Mouse (Mus musculus) monocyte, adult 2 months (primary cell): Measurements from ENCODE around the gene Glis2.
A peak's percentile ranks its signal among the peaks of the same experiment; 100 is the strongest.

Source experiments
- DNase-seq, 2 experiments: peaks; one replicate each; pipeline ENCODE4 v3.0.0; 2022; ENCODE audit warnings: low spot score in 2 of 2, low read depth in 1 of 2

The Glis2 gene

DNA sequence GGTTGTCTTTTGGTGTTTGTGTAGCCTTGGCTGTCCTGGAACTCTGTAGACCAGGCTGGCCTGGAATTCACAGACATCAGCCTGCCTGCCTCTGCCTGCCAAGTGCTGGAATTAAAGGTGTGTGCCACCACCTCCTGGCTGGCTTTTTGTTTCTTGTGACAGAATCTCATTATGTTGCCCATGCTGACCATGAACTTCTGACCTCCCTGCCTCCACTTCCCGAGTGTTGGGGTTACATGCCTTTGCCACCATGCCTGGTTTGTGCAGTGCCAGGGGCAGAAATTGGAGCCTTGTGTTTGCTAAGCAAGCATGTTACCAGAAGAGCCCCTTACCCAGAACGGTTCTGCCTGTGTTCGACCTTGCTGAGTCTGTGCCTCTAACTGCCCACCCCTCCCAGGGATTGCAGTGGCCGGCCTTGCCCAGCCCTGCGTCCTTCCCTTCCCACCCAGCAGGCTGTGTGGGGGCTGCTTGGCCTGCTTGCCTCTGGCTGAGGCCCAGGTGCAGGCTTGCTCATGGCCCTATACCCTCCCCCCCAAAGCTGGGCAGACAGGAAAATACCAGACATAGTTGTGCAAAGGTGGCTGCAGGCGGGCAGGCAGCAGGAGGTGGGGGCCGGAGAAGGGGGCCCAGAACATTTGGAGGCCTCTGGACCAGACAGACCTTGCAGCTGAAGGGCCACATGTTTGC is 8.4 kb downstream of the Glis2 start:
- DNase-seq = no peak

DNA sequence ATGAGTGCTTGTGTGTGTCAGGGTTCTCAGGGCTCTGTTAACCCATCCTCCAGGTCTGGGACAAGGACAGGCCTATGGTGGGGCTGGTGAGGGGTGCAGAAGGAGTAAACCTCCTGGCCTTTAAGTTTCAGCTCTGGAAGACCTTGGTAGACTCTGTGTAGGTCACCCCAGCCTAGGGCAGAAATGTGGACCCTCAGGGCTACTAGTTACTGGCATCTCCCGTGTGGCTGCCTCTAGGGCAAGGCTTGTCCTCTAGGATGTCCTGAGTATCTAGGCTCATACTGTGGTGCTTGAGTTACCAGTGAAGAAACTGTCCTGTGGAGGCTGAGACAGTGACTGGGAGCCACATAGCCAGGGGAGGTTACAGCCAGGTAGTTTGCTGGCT is 8.9 kb downstream of the Glis2 start:
- no peak for DNase-seq

DNA sequence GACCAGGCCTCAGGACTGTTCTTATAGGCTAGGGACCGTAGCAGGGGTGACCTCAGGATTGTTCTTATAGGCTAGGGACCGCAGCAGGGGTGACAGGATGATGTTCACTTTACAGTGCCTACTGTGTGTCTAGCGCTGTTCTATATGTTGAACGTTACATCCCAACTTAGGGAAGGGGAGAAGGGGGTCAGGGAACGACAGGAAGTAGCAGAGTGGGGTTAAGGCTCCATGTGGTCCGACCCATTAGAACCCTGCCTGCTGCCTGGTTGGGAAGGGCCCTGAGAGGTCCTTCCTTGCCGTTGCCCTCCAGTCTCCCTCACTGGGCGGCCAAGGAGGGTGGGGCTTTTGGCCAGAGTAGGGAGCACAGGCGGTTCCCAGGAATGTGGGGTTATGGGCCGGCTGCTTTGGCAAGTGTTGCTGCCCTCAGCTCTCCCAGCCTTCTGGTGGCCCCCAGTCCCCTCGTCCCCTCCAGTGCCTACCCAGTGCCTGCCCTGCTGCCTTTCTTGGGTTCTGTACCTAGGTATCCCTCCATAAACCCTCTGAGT is 9.9 kb downstream of the Glis2 start:
- no peak for DNase-seq

DNA sequence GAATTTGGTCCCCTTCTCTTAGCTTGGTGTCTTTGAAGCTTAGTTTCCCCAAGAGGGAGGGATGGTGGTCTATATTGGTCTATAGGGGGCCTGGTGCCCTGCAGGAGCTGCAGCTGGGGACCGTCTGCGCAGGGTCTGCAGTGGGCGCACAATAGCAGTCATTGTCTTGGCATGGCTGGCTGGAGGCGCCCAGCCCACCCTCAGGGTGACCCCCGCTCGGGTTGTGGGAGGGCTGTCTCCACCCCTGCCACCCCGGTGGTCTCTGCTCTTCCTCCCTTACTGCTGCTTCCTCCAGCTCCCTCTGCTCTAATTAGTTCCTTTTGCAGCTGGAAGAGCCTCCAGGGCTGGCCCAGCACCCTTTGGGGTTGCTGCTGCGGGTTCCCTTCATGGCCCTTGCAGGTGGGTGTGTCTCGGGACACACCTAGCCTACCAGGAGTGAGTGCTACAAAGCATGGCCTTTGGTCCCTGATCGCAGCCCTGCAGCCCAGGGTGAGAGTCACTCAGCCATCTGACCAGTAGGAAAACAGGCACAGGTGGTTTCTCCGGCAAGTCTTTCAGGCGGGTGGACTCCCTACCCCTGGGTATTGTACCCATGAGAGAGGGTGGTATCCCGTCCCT is 11.1 kb downstream of the Glis2 start:
- no peak for DNase-seq

DNA sequence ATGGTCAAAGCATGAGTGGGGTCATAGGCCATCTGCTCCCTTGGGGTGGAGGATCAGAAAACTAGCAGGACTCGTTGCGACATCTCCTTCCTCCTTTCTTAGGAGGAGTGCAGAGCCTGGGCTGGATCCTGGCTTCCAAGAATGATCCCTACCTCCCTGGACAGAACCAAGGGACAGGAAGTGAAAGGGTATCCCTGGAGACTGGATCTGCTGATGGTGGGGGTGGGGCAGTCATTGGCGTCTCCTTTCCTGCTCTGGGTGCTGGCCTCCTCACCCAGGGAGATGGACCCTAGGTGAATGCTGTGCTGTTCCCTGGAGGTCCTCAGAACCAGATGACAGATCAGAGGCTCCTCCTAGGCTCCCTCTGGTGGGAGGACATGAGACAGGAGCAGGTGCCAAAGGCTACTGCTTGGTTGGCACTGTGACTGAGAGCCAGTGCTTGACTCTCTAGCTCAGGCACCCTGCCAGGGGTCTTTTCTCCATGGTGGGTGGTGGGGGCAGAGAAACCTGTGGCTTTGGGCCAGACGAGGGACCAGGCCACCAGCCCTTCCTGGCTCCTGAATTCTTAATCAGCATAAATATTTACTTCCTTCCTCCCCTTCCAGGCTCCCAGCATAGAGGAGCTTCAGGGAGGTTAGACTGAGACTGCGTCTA is 12.0 kb downstream of the Glis2 start:
- no peak for DNase-seq

DNA sequence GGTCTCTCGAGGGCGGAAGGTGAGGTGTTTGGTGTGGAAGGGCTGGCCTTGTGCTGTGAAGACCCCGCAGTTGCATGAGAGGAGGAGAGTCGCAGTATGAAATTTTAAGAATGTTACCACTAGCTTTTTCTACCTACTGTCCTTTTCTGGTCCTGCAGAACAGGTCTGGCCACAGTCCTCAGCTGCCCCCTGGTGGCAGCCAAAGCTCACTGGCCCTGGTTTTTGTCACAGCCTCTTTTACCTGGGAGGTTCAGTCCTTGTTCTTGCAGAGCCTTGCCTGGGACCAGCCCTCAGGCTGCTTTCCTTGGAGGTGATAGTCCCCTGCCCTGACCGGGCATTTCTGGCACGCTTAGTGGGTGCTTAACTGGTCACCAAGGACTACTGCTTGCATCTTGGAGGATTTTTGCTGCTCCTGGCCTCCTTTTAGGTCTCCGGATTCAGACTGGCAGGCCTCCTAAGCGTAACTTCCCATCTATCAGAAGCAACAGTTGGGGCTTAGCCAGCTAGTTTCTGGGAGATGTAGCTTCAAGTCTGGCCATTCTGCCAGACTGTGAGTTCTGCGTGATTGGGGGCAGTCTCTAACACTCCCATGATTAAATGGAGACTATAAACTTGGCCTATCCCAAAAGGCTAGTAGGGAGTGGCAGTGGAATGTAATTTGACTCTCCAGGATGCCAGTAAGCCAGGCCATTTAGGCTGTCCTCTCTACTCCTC is 13.5 kb downstream of the Glis2 start:
- DNase-seq = peak; percentile 40 to 71

DNA sequence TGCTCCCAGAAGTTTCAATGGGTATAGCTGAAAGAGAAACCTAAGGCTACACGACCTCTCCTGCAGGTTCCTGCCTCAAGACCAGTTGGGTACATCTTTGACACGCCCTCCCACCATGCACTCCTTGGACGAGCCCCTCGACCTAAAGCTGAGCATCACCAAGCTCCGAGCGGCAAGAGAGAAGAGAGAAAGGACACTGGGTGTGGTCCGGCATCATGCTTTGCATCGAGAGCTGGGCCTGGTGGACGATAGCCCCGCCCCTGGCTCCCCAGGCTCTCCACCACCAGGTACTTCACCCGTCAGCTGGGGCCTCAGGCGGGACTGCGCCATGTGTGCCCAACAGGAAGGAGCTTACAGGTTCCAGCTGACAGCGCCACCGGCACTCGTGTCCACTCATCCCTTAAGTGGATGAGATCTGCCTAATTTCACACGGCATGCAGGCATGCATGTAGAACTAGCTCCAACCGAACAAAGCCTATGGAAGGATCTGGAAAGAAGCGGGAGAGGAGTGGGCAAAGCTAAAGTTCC is 14.1 kb downstream of the Glis2 start:
- DNase-seq = no peak

DNA sequence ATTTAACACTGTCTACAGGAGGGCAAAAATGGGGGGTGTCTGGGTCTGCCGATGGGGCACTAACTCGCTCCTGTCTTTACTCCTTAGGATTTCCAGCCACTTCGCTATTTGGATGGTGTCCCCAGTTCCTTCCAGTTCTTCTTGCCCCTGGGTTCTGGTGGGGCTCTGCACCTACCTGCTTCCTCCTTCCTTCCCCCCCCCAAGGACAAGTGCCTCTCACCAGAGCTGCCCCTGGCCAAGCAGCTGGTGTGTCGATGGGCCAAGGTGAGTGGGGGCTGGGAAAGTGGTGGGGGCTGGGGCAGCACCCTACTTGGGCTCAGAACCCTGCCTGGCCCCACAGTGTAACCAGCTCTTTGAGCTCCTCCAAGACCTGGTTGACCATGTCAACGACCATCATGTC is 16.7 kb downstream of the Glis2 start:
- no peak for DNase-seq

DNA sequence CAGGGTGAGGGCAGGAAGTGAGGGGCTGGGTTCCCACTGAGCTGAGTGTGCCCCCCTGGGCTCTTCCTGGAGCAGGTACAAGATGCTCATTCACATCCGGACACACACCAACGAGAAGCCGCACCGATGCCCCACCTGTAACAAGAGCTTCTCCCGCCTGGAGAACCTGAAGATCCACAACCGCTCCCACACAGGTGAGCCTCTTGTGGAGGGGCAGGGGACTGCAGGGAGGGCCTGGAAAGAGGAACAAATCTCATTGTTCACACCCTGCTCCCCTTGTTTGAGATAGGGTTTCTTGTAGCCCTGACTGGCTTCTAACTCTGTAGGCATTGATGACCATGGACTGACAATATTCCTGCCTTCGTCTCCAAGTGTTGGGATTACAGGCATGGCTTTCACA is 17.2 kb downstream of the Glis2 start:
- no peak for DNase-seq

DNA sequence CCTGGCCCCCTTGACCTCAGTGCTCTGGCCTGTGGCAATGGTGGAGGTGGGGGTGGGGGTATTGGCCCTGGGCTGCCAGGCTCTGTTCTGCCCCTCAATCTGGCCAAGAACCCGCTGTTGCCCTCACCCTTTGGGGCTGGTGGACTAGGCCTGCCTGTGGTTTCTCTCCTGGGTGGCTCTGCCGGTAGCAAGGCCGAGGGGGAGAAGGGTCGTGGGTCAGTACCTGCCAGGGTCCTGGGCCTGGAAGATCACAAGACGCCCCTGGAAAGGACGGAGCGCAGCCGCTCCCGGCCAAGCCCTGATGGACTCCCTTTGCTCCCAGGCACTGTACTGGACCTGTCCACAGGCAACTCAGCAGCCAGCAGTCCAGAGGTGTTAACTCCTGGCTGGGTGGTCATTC is 19.2 kb downstream of the Glis2 start:
- no peak for DNase-seq

DNA sequence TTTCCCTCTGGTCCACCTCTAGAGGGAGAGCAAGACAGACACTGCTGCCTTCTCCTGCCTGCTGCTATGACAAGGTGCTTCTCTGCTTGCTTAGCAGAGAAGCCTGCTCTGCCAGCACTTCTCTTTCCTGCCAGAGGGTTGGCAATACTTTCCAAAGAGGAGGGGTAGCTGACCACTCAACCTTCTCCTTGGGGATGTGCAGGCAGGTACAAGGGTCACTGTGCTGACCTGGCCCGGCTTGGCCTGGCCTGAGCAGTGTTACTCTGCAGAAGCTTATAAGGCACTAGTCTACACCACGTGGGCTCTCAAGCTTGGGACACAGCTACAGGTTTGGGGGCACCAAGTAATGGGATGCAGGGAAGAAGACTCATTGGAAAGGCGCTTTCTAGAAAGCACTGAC is 20.1 kb downstream of the Glis2 start:
- DNase-seq = no peak

DNA sequence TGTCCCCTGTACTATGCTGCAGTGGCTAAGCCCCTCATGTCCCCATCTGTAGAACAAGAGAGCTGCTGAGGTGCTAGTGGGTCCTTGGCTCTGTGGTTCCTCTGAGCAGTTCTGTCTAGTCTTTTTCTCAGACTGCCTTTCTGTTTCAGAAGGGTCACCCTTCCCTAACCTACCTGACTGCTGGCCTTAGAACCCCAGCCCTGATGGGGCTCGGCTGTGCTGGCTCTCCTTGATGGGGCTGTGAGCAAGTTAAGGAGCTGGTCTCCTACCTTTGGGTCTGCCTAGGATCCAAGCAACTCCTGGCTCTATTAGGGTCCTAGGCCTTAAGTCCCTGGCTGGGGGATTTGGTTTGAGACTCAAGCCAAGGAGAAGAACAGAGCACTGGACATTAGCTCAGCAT is 20.8 kb downstream of the Glis2 start:
- DNase-seq = no peak

DNA sequence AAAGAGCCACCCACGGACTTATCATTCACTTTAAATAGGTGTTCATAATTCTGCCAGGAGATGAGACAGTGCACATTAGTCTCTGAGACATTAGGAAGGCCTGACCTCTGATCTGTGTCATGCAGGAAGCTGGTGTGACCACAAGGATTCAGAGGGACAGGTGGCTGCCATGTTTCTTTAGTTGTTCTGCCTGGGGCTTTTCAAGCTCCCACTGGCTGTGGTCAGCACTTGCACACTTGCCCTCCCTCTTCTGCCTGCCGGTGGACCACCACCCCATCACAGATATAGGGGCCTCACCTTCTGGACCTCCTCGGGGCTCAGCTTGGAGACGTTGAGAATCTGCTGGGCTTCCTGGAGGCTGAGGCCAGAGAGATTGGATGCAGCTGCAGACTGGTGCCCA is 22.3 kb downstream of the Glis2 start:
- DNase-seq = no peak

DNA sequence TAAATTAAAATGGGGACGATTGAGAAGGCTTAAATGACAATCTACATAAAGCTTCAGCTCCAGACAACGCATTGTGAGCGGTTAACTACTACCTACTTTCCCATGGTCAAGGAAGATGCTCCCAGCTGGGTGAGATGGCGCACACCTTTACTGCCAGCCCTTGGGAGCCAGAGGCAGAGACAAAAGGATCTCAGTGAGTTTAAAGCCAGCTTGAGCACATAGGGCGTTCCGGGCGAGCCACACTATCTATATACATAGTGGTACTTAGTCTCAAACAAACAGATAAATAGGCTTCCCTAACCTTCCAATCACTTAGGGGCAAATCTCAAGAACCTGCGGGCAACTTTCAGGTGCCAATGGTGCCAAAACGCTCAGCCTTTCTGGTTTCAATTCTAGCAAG is 29.6 kb downstream of the Glis2 start:
- no peak for DNase-seq

DNA sequence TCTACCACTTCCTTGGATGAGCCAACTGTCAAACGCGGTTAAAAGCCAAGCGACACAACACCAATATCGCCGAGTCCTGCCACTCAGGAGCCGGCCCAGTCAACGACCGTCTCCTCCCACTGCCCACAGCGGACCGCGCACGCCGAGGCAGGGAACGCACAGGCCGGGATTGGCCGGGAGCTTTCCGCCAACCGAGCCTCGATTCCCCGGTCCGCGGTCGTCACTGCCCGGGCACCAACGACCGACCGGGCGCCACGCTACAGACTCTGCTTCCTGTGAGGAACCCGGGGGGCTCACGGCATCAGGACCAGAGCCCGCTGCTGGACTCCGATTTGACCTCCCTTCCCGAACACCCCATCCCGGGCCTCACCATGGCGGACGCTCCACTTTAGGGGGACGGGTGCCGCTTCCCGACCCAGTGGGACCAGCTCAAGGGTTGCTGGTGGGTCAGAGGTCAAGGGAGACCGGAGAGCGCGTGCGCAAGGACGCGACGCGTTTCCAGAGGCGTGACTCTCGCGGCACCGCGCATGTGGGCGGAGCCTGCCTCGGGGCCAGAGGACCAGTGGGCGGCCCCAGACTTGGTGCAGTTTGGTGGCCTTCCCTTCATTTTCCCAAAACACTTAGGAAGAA is 30.1 kb downstream of the Glis2 start, which contains the start of gene Pam16:
TSS of gene Pam16 (minus strand) at position 508 of the 630 bp plus-strand sequence.
- DNase-seq = peak; percentile 62 to 84

DNA sequence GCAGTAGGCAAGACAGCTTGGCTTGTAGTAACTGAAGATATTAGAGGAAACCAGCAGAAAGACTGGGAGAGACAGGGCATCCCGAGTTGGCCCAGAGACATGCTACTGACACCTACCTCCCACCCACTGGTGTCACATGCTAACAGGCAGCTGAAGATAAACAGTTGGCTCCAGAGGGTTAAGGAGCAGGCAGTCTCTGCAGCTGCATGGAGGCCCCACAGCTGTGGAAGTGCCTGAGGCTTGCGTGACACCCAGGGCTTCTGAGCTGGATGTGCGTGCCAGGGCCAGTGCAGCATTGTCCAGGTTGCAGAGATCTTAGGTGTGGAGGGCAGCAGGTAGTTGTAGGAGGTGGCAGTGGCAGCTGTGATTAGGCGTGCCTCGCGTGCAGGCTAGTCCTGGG is 32.6 kb downstream of the Glis2 start:
- no peak for DNase-seq

DNA sequence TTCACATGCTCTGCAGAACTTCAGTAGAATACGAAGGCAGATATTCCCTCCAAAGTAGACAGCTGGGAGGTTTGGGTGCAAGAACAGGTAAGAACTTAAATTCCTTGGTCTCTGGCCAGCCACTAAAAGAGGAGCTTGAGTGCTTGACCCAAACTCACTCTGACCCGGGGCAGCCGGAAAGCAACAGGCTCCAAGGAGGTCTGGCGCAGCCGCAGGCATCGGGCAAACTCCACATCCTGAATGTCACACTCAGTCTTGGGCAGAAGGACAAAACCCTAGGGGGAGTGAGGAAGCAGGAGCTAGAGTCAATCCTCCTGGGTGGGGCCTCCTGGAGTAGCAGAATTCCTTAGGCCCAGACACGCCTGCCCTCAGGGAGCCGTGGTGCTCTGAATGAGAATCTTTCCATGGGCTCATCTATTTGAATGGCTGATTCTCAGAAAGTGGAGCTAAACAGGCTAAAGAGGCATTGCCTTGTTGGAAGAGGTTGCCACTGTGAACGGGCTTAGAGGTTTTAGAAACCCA is 34.4 kb downstream of the Glis2 start:
- DNase-seq = no peak

DNA sequence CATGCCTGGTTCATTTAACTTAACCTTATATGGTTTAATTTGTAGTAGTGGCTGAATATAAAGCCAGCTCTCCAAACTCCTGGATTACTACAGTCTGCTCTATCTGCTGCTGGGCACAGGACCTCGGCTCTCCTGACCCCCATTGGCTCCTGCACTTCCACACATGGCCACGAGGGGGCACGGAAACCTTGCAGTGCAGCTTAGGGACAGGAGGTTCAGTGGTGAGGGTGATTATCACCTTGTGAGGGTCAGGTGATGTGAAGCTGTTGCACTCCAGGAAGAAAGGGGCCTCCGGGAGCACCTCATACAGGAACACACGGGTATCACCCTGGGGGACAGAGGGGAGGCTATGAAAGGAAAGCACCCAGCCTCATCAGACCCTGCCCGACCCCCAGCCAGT is 35.4 kb downstream of the Glis2 start:
- DNase-seq = peak; percentile 26 to 65

DNA sequence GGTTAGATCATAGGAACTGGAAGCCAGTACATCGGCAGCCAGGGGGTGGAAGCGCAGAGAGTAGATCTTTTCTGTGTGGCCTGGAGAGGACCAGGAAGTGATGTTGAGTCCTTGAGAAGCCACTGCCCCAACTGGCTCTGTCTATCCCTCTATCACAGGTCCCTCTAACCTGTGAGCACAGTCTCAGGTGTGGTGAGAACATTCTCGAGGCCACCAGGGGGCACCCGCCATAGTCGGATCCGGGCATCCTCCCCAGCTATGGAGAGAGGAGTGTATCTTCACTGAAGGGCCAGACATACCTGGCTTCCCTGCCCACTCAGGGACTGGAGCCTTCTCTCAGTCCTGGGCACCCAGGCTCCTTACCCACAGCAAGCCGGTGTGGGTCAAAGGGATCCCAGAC is 37.5 kb downstream of the Glis2 start:
- no peak for DNase-seq

DNA sequence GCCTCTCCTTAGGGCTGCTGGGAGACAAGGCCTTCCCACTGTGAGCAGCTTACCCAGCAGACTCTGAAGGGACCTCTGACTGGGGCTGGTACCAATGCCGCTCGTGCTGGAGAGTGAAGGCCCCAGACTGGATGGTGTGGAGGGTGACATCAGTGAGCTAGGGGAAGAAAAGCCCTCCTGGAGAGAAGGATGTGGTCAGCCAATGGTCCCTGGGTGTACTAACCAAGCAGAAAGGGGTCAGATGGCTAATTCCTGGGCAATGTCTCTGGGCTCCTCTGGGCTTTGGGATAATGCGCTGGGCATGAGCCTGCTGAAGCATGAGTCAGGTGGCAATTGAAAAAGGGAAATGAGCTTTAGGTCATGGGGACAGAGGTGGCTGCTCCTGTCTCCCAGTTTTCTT is 39.1 kb downstream of the Glis2 start:
- no peak for DNase-seq

DNA sequence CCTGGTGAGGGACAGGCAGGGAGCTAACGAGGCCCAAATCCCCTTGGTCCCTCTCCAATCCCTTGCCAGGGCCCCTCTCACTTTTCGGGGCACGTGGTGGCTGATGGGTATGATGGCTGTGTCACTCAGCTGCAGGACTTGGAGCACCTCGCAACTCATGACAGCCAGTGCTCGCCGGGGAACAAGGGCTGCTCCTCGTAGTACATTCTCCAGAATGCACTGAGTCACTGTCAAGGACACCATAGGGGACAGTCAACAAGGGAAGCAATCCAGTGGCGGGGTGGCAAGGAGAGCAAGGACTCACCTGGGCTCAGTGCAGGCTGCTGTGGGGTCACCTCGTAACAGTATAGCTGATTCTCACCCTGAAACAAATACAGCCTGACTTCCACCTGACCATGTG is 40.2 kb downstream of the Glis2 start:
- no peak for DNase-seq
